In genomic region chr1:75248041-75248772, GRCm38 (mm10) we compare ENCODE assay signal across 9 mouse cellular contexts. TPM values are rescaled to one million over a fixed set of nuclear protein-coding genes. Genes with fewer than 3 reads are reported as not detected.
DNase-seq lines count a peak whose midpoint lies in the region; ATAC-seq lines count a peak whose summit lies in the region.
"Had no signal": no experiment of that assay in that cellular context is flagged by ENCODE, and none has a peak within 500 bp of the region (broad histone marks: within the 10 kb centered on the region; RNA-seq: fewer than 3 reads in every experiment).

No protein-coding gene starts in this region.

- no peak for ATAC-seq in hindbrain, embryonic 16.5 days

- H3K9ac ChIP-seq in hindbrain, embryonic 16.5 days (ENCODE audit: low read depth, low read length), result no peak overlapping the region

- H3K36me3 ChIP-seq in hindbrain, embryonic 10.5 days, result peaks cover 12% of the 10 kb centered on the region
- H3K36me3 ChIP-seq in hindbrain, embryonic 16.5 days (ENCODE audit: control insufficient read depth, insufficient read depth, low read length), result peaks cover 6% of the 10 kb centered on the region

- H3K27ac ChIP-seq in hindbrain, embryonic 10.5 days, result peak overlapping the region; percentile 67
- H3K27ac ChIP-seq in hindbrain, embryonic 16.5 days (ENCODE audit: low read depth, low read length), result no peak overlapping the region

- 60% methylated on average over 9 of the region's 9 CpGs for WGBS in hindbrain, embryonic 10.5 days
- WGBS in hindbrain, embryonic 16.5 days, result 53% methylated on average over 9 of the region's 9 CpGs

- H3K4me3 ChIP-seq in hindbrain, embryonic 10.5 days, result no peak overlapping the region
- no peak overlapping the region for H3K4me3 ChIP-seq in hindbrain, embryonic 16.5 days (ENCODE audit: low read length)

- peaks cover 42% of the 10 kb centered on the region for H3K4me1 ChIP-seq in hindbrain, embryonic 10.5 days (replicated peaks)
- no peaks in the 10 kb centered on the region; the same call in none of the 2 replicates for H3K4me1 ChIP-seq in hindbrain, embryonic 16.5 days (ENCODE audit: control insufficient read depth, insufficient read depth, low read depth, low read length)

- no peak overlapping the region for H3K4me2 ChIP-seq in hindbrain, embryonic 16.5 days (ENCODE audit: low read length)

- DNase-seq in hindbrain, embryonic 10.5 days (ENCODE audit: low spot score), result no peak
- DNase-seq in CD4-positive, CD25-positive, alpha-beta regulatory T cell, adult 2 months (ENCODE audit: low read depth, low spot score), result peak; percentile 59
- DNase-seq in cerebellum, postnatal 10 days, result peak; percentile 70 to 71
- peak; percentile 63 to 78 for DNase-seq in heart, postnatal 14 days
- peak; percentile 69 for DNase-seq in lung, postnatal 10 days
- no peak for DNase-seq in yolk sac, embryonic 10.5 days (ENCODE audit: low spot score)
- no peak for DNase-seq in left cerebral cortex, postnatal 14 days (ENCODE audit: low spot score in 2 of 2)

- intact Hi-C loops in heart, postnatal 14 days (cut with DNase I), result no loop called here
- intact Hi-C loops in left cerebral cortex, postnatal 14 days (cut with DNase I), result no loop called here

- H3K27me3 ChIP-seq in hindbrain, embryonic 10.5 days (ENCODE audit: insufficient read depth, poor library complexity, severe bottlenecking), result peaks cover 14% of the 10 kb centered on the region
- H3K27me3 ChIP-seq in hindbrain, embryonic 16.5 days (replicated peaks; ENCODE audit: control insufficient read depth, insufficient read depth, low read length), result no peaks in the 10 kb centered on the region

- no peaks in the 10 kb centered on the region for H3K9me3 ChIP-seq in hindbrain, embryonic 10.5 days
- H3K9me3 ChIP-seq in hindbrain, embryonic 16.5 days (ENCODE audit: control insufficient read depth, low read length), result no peaks in the 10 kb centered on the region

RNA-seq across cellular contexts. Expression of gene Dnajb2, which starts 12.0 kb away (rescaled TPM):
- 28.9 and 37.5 TPM in 2 replicates for polyA plus RNA-seq in hindbrain, embryonic 10.5 days (2016; fragmentation: Nextera tagmentation; extraction: Ambion mirVana)
- 86.3 and 98.0 TPM in 2 replicates for polyA plus RNA-seq in hindbrain, embryonic 16.5 days (2015; fragmentation: Nextera tagmentation; extraction: Ambion mirVana)
- 10 to 100 TPM; 66.4 to 74.6 TPM for total RNA-seq in heart, postnatal 14 days (2021)
- total RNA-seq in left cerebral cortex, postnatal 14 days (2021), result 10 to 100 TPM; 76.5 to 80.2 TPM

RNA-seq across cellular contexts. Expression of gene Ptprn, which starts 16.1 kb away (rescaled TPM):
- 3.9 and 7.9 TPM in 2 replicates for polyA plus RNA-seq in hindbrain, embryonic 10.5 days (2016; fragmentation: Nextera tagmentation; extraction: Ambion mirVana)
- 36.9 and 40.6 TPM in 2 replicates for polyA plus RNA-seq in hindbrain, embryonic 16.5 days (2015; fragmentation: Nextera tagmentation; extraction: Ambion mirVana)
- under 1 TPM; 0.44 to 0.60 TPM for total RNA-seq in heart, postnatal 14 days (2021)
- total RNA-seq in left cerebral cortex, postnatal 14 days (2021), result 100 to 1,000 TPM; 376 to 396 TPM

RNA-seq across cellular contexts. Expression of gene A630095N17Rik, which starts 16.3 kb away (rescaled TPM):
- polyA plus RNA-seq in hindbrain, embryonic 10.5 days (2016; fragmentation: Nextera tagmentation; extraction: Ambion mirVana), result not detected in 2 replicates
- polyA plus RNA-seq in hindbrain, embryonic 16.5 days (2015; fragmentation: Nextera tagmentation; extraction: Ambion mirVana), result 0.26 TPM in 1 of 2 replicates, not detected in the other
- not detected for total RNA-seq in heart, postnatal 14 days (2021)
- total RNA-seq in left cerebral cortex, postnatal 14 days (2021), result not detected
- polyA plus RNA-seq: large intestine, adult 2 months had no signal

RNA-seq across cellular contexts. Expression of gene Tuba4a, which starts 28.5 kb away (rescaled TPM):
- 10.8 and 19.4 TPM in 2 replicates for polyA plus RNA-seq in hindbrain, embryonic 10.5 days (2016; fragmentation: Nextera tagmentation; extraction: Ambion mirVana)
- 45.5 and 74.1 TPM in 2 replicates for polyA plus RNA-seq in hindbrain, embryonic 16.5 days (2015; fragmentation: Nextera tagmentation; extraction: Ambion mirVana)
- total RNA-seq in heart, postnatal 14 days (2021), result 100 to 1,000 TPM; 546 to 642 TPM
- 100 to 1,000 TPM; 658 to 691 TPM for total RNA-seq in left cerebral cortex, postnatal 14 days (2021)

RNA-seq across cellular contexts. Expression of gene Resp18, which starts 30.0 kb away (rescaled TPM):
- 7.5 and 22.3 TPM in 2 replicates for polyA plus RNA-seq in hindbrain, embryonic 10.5 days (2016; fragmentation: Nextera tagmentation; extraction: Ambion mirVana)
- 251 and 327 TPM in 2 replicates for polyA plus RNA-seq in hindbrain, embryonic 16.5 days (2015; fragmentation: Nextera tagmentation; extraction: Ambion mirVana)
- not detected for total RNA-seq in heart, postnatal 14 days (2021)
- total RNA-seq in left cerebral cortex, postnatal 14 days (2021), result 10 to 100 TPM; 69.0 to 98.8 TPM

Comparison
In these comparisons a context has a peak if more than half of its experiments do, and no peak if none do; other contexts are left out.
1. DNase-seq: peak in CD4-positive, CD25-positive, alpha-beta regulatory T cell, adult 2 months (single experiment), cerebellum, postnatal 10 days (2 of 2), heart, postnatal 14 days (2 of 2) and lung, postnatal 10 days (single experiment); none in hindbrain, embryonic 10.5 days (single experiment), yolk sac, embryonic 10.5 days (single experiment) and left cerebral cortex, postnatal 14 days (0 of 2).
2. RNA of gene Ptprn, which starts 16.1 kb away (total RNA-seq): 376 to 396 TPM in left cerebral cortex, postnatal 14 days; 0.44 to 0.60 TPM in heart, postnatal 14 days; every median in the first group is over 100 times any median in the second.